Mouse (Mus musculus) forebrain, embryonic 13.5 days (tissue): Measurements from ENCODE around the gene Hc. TPM values are rescaled to one million over a fixed set of nuclear protein-coding genes. Genes with fewer than 3 reads are reported as not detected.
A peak's percentile ranks its signal among the peaks of the same experiment; 100 is the strongest.

Source experiments
- ATAC-seq: fragments of 200-750 bp; cut with Nextera tagmentation; 2 replicates; pipeline ENCODE4 v1.8.0; 2017
- H3K27ac ChIP-seq: fragments of 300-500 bp; sonication (generic); 2 replicates; pipeline ENCODE4 v1.5.1; 2015; ENCODE audit warnings: inconsistent platforms, mild to moderate bottlenecking, moderate library complexity
- H3K27me3 ChIP-seq: fragments of 300-500 bp; sonication (generic); 2 replicates; pipeline ENCODE4 v1.6.1; 2015; ENCODE audit warnings: mild to moderate bottlenecking, inconsistent platforms
- H3K36me3 ChIP-seq: fragments of 300-500 bp; sonication (generic); 2 replicates; pipeline ENCODE4 v1.6.1; 2015; ENCODE audit warnings: mild to moderate bottlenecking, inconsistent platforms; ENCODE audit not compliant: poor library complexity, severe bottlenecking
- H3K4me1 ChIP-seq: fragments of 300-500 bp; sonication (generic); 2 replicates; pipeline ENCODE4 v1.6.1; 2015; ENCODE audit warnings: inconsistent platforms
- H3K4me2 ChIP-seq: fragments of 300-500 bp; sonication (generic); 2 replicates; pipeline ENCODE4 v1.6.1; 2015; ENCODE audit warnings: inconsistent platforms, mild to moderate bottlenecking, moderate library complexity
- H3K4me3 ChIP-seq: fragments of 300-500 bp; sonication (generic); 2 replicates; pipeline ENCODE4 v1.5.1; 2015; ENCODE audit warnings: mild to moderate bottlenecking, inconsistent platforms
- H3K9ac ChIP-seq: fragments of 300-500 bp; sonication (generic); 2 replicates; pipeline ENCODE4 v1.6.1; 2015; ENCODE audit warnings: mild to moderate bottlenecking, inconsistent platforms
- H3K9me3 ChIP-seq: fragments of 300-500 bp; sonication (generic); replicated peaks from 2 replicates; pipeline ENCODE4 v1.6.1; 2016; ENCODE audit warnings: inconsistent platforms
- WGBS: fragments of 180-500 bp; shearing (Covaris S2); methylation state at CpG from one replicate; pipeline ENCODE4 v1.1.7; 2015; 5-methylcytosine and 5-hydroxymethylcytosine counted together
- polyA plus RNA-seq: library from polyadenylated mRNA; unstranded; fragments of >200 nt; fragmentation: Nextera tagmentation; extraction: Ambion mirVana; gene quantifications from 2 replicates; pipeline ENCODE4 v1.2.1, GENCODE M21; 2015

Gene Hc
- polyA plus RNA-seq: 0.35 and 0.36 TPM in 2 replicates

DNA sequence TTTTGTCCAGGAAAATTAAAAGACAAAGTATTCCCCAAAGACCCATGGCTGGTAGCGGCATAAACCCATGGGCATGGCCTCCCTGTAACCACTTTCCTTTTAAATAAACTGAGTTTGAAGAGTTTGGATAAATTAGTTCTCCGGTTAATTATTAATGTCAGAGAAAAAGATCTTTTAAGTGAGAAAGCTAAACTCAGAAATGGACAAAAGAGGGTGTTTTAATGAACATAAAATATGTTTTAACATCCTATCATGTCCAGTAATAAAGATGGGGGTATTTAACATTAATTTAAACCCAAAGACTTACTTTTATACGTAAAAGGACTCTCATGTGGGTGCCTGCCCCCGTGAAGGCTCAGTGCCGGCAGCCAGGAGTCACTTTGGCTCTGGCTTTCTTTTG lies at the start of gene Hc:
Hc (minus strand) TSS at position 101 of the 400 bp plus-strand sequence.
- H3K9me3 ChIP-seq: no peaks in the 10 kb centered on the region
- 86% methylated on average over 5 of the region's 5 CpGs for WGBS

DNA sequence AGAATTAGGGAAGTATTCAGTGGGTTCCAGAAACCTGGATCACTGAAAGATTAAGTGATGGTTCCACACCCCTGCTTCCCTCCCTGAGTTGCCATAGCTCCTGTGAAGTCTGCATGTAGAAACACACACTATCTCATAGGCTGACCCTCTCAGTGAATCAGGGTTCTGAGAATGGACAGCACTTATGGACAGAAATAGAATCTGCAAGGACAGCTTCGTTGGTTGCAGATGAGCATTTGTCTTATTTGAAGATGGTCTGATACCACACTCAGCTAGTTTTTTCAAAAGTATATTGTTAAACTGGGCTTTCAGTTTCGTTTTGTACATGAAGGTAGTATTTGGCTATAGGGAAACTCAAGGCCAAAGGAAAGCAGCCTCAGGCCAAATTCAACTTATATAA lies 49.3 kb upstream of the Hc start:
- Histone ChIP-seq H3K9ac (no peak overlapping the region), H3K4me1 (peaks cover 6% of the 10 kb centered on the region), H3K27me3 (no peaks in the 10 kb centered on the region), H3K27ac (no peak overlapping the region), H3K4me2 (peak overlapping the region; percentile 73; the same call in 1 of the 2 replicates), H3K36me3 (no peaks in the 10 kb centered on the region; the same call in 1 of the 2 replicates), H3K4me3 (no peak overlapping the region), H3K9me3 (no peaks in the 10 kb centered on the region)
- no peak for ATAC-seq
- WGBS: 86% methylated on average over 2 of the region's 2 CpGs

More for the DNA sequence above, at the start of gene Hc:
- Histone ChIP-seq H3K4me3 (no peak within 1 kb of the TSS), H3K27me3 (no peaks in the 10 kb centered on the region), H3K36me3 (no peaks in the 10 kb centered on the region), H3K4me2 (no peak within 1 kb of the TSS), H3K27ac (no peak within 1 kb of the TSS), H3K4me1 (no peaks in the 10 kb centered on the region), H3K9ac (no peak within 1 kb of the TSS)
- ATAC-seq: no peak

DNA sequence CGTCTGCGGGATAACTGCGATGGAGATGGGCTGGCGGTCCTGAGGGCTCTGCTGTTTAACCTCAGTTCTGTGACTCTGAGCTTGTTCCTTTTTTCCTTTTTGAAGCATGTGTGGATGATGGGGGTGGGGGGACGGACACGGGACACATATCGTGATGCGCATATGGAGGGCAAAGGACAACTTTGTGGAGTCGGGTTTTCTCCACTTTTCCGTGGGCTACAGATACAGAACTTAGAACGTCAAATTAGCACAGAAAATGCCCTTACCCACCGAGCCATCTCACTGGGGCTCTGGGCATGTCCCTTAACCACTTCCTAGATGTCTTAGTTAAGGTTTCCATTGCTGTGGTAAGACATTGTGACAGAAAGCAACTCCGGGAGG lies 48.7 kb upstream of the Hc start:
- H3K27me3 ChIP-seq: no peaks in the 10 kb centered on the region
- WGBS: 2% methylated on average over 13 of the region's 13 CpGs

DNA sequence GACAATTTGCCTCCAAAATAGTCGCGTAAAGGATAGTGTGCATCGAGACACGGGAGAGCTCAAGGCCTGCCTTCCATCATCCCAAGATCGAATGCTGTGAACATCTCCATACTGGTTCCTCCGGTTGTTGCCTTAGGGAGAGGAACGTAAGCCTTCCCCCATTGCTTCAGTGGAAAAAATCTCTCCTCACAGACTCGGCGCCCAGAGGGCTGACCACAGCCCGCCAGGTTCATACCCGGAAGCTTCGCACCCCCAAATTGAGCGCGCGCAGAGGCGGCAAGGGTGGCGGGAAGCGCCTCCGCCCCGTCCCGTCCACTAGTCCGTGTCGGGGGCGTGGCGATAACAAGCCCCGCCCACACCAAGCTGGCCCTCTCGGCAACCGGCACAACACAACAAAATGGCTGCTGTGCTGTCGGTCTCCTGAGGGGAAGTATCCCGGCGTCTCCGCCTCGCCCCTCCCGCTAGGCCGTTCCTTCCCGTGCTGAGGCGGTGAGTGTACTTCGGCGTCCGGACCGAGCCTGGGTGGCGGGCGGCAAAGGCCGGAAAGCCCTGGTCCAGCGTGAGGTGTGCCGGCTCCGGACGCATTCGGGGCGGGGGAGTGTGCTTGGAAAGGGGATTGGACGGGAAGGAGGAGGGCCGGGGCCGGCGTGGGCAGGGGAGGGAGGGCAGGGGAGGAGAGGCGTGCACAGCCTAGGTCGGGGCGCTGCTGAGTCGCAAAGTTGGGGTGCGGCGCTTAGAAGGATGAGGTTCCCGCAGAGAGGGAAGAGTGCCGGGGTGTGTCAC lies 48.1 kb upstream of the Hc start, which contains the start of gene Cntrl:
Cntrl (plus strand) TSS at position 352 of the 783 bp plus-strand sequence.
- H3K4me1 ChIP-seq: peaks cover 6% of the 10 kb centered on the region
- WGBS: under 1% methylated on average over 60 of the region's 62 CpGs
- H3K27ac ChIP-seq: peak within 1 kb of the TSS; percentile 79
- H3K36me3 ChIP-seq: no peaks in the 10 kb centered on the region; the same call in 1 of the 2 replicates
- peak; percentile 97 for ATAC-seq
- H3K9ac ChIP-seq: peak within 1 kb of the TSS; percentile 76
- peak within 1 kb of the TSS; percentile 80 for H3K4me3 ChIP-seq
- no peaks in the 10 kb centered on the region for H3K9me3 ChIP-seq
- peak within 1 kb of the TSS; percentile 73 for H3K4me2 ChIP-seq
- no peaks in the 10 kb centered on the region for H3K27me3 ChIP-seq

More for the DNA sequence above, 48.7 kb upstream of the Hc start:
- peak overlapping the region; percentile 73 for H3K4me2 ChIP-seq
- peak overlapping the region; percentile 80 for H3K4me3 ChIP-seq
- H3K27ac ChIP-seq: 0 out of 2 replicates have a peak overlapping the region, but pooled peaks have one; percentile 79
- no peak; the same call in 1 of the 2 replicates for ATAC-seq
- no peaks in the 10 kb centered on the region; the same call in 1 of the 2 replicates for H3K36me3 ChIP-seq
- H3K9ac ChIP-seq: peak overlapping the region; percentile 76
- H3K4me1 ChIP-seq: peaks cover 6% of the 10 kb centered on the region
- no peaks in the 10 kb centered on the region for H3K9me3 ChIP-seq

DNA sequence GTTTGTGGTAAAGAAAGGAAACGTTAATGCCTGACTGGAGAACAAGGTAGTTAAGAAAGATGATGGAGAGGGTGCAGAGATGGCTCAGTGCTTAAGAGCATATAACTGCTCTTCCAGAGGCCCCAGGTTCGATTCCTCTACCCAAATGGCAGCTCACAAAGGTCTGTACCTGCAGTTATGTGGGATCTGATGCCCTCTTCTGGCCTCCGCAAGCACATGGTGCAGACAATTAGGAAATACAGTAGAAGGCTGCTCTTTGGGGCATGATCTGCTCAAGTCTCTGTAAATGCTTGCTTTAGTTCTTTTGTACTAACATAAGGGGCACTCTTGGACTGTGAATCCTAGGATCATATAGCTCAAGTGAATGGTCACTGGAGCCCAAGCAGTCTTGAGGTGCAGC lies 47.5 kb upstream of the Hc start:
- Histone ChIP-seq H3K27me3 (no peaks in the 10 kb centered on the region), H3K36me3 (no peaks in the 10 kb centered on the region; the same call in 1 of the 2 replicates), H3K4me3 (peak overlapping the region; percentile 80), H3K4me1 (peaks cover 6% of the 10 kb centered on the region), H3K4me2 (peak overlapping the region; percentile 73), H3K9me3 (no peaks in the 10 kb centered on the region), H3K27ac (peak overlapping the region; percentile 79; the same call in 1 of the 2 replicates), H3K9ac (no peak overlapping the region; the same call in 1 of the 2 replicates)
- WGBS: 24% methylated on average over 3 of the region's 3 CpGs
- peak; percentile 44 for ATAC-seq

DNA sequence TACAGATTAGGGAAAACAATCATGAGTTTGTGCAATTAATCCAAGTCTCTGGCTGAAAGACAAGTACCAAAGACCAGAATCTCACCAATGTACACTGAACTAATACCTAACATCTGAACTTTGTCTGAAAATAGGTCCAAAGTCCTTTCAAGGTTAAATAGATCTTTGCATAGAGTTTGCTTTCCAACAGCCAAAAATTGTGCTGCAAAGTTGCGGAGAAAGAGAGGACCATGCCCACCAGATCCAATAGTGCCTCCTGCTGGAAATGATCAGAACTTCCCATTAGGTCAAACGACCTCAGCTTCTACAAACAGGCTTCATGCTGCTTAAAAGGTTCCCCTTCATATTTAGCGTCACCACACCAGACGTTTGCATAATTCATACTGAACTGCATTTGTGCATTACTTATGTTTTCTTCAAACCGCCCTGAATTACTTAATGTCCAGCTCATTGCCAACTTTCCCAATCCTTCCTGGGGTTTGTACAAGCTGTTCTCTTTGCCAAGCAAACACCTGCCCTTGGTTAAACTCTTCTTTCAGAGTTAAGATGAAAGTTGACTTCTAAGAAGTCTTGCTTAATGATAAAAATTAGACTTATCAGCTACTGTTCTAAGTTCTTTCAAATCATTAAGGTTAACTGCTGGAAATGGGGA lies 46.9 kb upstream of the Hc start:
- no peak overlapping the region for H3K4me3 ChIP-seq

DNA sequence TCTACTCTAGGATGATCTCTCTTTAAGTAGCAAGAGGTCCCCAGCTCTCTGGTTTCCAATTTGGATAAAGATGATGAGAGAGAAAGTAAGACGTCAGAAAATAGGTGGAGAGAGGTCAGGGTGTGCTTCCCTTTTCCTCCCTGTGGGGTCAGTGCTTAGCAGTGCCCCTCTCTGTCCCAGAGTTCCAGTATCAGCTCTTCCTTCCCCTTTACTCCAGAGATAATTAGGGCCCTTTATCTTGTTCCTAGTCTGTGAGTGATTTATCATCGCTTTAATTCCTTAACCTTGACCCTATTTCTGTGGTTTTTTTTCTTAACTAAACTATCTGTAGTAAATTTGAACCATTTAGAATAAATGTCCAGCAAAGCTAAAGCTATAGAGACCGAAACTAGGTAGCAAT lies 43.6 kb upstream of the Hc start:
- no peak for ATAC-seq
- WGBS: 60% methylated on average over 3 of the region's 3 CpGs

More for the DNA sequence above, 46.9 kb upstream of the Hc start:
- H3K36me3 ChIP-seq: no peaks in the 10 kb centered on the region
- no peak for ATAC-seq
- no peaks in the 10 kb centered on the region for H3K27me3 ChIP-seq
- WGBS: 53% methylated on average over 5 of the region's 5 CpGs
- H3K4me2 ChIP-seq: no peak overlapping the region
- no peak overlapping the region for H3K27ac ChIP-seq
- H3K9ac ChIP-seq: no peak overlapping the region
- no peaks in the 10 kb centered on the region for H3K9me3 ChIP-seq
- H3K4me1 ChIP-seq: peaks cover 6% of the 10 kb centered on the region

DNA sequence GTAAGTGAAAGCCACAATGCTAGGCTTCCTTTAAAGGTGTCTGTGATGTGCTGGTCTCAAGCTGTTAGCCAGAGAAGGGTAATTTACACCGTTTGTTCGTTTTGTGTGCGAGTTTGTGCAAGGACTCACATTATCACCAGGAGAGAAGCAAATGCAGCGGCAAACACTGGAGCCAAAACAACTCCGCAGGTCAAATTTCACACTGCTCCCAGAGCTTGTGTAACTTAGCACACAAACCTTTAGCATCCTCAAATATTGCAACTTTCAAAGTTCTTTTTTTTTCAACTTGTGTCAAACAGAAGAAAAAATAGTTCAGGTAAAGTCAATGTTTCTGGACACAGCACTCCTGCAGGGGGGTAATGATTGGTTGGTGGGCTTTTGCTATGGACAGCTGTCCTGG lies 42.3 kb upstream of the Hc start:
- no peak for ATAC-seq
- Histone ChIP-seq H3K4me2 (no peak overlapping the region), H3K9ac (no peak overlapping the region), H3K36me3 (no peaks in the 10 kb centered on the region), H3K27me3 (no peaks in the 10 kb centered on the region), H3K9me3 (no peaks in the 10 kb centered on the region), H3K4me3 (no peak overlapping the region), H3K27ac (no peak overlapping the region), H3K4me1 (no peaks in the 10 kb centered on the region)
- 76% methylated on average over 5 of the region's 5 CpGs for WGBS

More for the DNA sequence above, 43.6 kb upstream of the Hc start:
- Histone ChIP-seq H3K9ac (no peak overlapping the region), H3K27me3 (no peaks in the 10 kb centered on the region), H3K4me1 (peaks cover under 1% of the 10 kb centered on the region; the same call in 1 of the 2 replicates), H3K36me3 (no peaks in the 10 kb centered on the region), H3K27ac (no peak overlapping the region), H3K9me3 (no peaks in the 10 kb centered on the region), H3K4me2 (no peak overlapping the region), H3K4me3 (no peak overlapping the region)

DNA sequence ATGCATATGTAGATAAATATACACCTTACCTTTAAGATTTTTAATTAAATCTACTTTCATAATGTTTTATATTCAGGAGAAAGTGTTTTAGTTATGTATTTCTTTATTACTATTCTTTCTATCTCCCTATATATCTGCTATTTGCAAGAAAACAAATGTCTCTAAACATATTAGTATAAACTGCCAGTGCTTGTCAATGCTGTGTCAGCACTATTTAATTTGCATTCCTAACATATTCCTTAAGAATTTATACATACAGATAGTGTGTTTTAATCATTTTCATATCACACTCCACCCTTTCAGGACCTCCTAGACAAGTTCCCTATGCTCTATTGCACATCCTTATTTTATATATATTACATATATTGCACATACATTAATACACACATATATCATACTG lies 41.5 kb upstream of the Hc start:
- no peak for ATAC-seq
- no peak overlapping the region for H3K4me3 ChIP-seq
- H3K36me3 ChIP-seq: no peaks in the 10 kb centered on the region

DNA sequence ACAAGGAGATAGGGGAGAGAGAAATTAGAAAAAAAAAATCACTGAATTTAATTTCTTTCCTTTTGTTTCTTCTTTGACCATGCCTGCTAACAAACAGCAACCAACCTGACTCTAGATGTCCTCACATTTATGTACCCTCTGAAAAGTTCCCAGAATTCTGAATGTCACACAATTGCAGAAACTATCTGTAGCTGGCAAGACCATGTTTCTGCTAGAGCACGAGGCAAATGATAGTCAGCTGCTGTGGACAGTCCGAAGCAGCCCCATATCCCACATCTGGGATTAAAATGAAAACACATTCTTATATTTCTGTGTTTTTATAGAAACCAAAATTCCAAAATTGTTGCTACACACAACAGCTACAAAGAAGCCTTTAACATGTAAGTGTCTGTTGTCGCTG lies 40.2 kb upstream of the Hc start, which contains the start of gene AI182371:
AI182371 (minus strand) TSS at position 101 of the 400 bp plus-strand sequence.
- Histone ChIP-seq H3K9me3 (no peaks in the 10 kb centered on the region), H3K9ac (no peak within 1 kb of the TSS), H3K4me2 (no peak within 1 kb of the TSS), H3K4me3 (no peak within 1 kb of the TSS), H3K27me3 (no peaks in the 10 kb centered on the region), H3K36me3 (no peaks in the 10 kb centered on the region), H3K4me1 (no peaks in the 10 kb centered on the region), H3K27ac (no peak within 1 kb of the TSS)
- ATAC-seq: no peak
- WGBS: 93% methylated on average over 3 of the region's 3 CpGs

More for the DNA sequence above, 41.5 kb upstream of the Hc start:
- H3K9ac ChIP-seq: no peak overlapping the region
- H3K4me1 ChIP-seq: no peaks in the 10 kb centered on the region
- H3K9me3 ChIP-seq: no peaks in the 10 kb centered on the region
- no peaks in the 10 kb centered on the region for H3K27me3 ChIP-seq
- H3K4me2 ChIP-seq: no peak overlapping the region
- H3K27ac ChIP-seq: no peak overlapping the region

DNA sequence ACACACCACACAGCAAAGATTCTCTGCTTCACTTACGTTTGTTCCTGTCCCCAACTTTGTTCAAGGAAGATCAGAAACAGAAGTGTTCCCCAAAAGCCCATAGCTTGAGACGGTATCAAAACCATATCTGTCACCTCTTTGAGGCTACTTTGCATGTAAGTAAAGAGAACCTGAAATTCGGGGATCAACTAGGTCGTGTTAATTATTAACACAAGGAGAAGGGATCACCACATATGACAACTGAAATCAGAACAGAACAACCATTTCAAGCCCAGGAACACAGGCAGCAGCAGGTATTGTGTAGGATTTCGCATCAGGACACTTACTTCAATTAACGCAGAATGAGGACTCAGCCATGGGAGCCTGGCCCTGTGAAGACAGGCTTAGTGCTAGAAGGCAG lies 39.3 kb upstream of the Hc start:
- no peak overlapping the region for H3K4me2 ChIP-seq
- no peaks in the 10 kb centered on the region for H3K27me3 ChIP-seq
- H3K4me1 ChIP-seq: no peaks in the 10 kb centered on the region
- H3K9me3 ChIP-seq: no peaks in the 10 kb centered on the region
- WGBS: 89% methylated on average over 6 of the region's 6 CpGs
- no peak overlapping the region for H3K4me3 ChIP-seq
- H3K36me3 ChIP-seq: no peaks in the 10 kb centered on the region
- no peak for ATAC-seq
- no peak overlapping the region for H3K27ac ChIP-seq
- no peak overlapping the region for H3K9ac ChIP-seq

DNA sequence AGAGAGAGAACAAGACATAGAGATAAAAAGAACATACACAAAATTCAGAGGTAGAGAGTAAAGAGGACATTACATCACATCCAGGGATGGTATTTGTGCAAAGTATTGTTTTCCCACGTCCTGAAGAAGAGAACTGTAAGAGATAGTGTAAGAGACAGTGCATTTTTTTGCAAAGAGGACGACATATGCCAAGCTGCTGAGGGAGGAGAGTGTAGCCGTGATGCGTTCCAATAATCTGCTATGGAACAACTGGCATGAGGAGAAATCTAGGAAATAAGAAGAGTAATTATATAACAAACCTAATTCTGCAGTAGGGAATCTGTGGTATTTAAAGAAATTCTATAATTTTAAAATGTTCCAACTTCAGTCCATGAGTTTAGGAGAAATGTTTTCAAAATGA lies 26.2 kb upstream of the Hc start:
- ATAC-seq: no peak
- H3K9ac ChIP-seq: no peak overlapping the region
- WGBS: 74% methylated on average over 4 of the region's 4 CpGs
- no peak overlapping the region for H3K27ac ChIP-seq
- H3K4me3 ChIP-seq: no peak overlapping the region
- no peaks in the 10 kb centered on the region for H3K9me3 ChIP-seq
- no peaks in the 10 kb centered on the region for H3K36me3 ChIP-seq
- no peaks in the 10 kb centered on the region for H3K27me3 ChIP-seq
- no peak overlapping the region for H3K4me2 ChIP-seq
- no peaks in the 10 kb centered on the region for H3K4me1 ChIP-seq
